Mouse (Mus musculus) adrenal gland, postnatal 25 days (tissue): ENCODE results near the gene Mrpl43. TPM values are rescaled to one million over a fixed set of nuclear protein-coding genes. Genes with fewer than 3 reads are reported as not detected.

Experiments
- DNase-seq: peaks from one replicate; pipeline ENCODE4 v3.0.0; 2021; ENCODE audit warnings: mixed read lengths
- total RNA-seq: library from RNA; stranded (reverse); gene quantifications from 2 replicates; pipeline ENCODE4 v1.2.3, GENCODE M21; 2021

Gene Mrpl43
- total RNA-seq, 1 experiment from 2014 or later, result 53.7 TPM

GRCm38 (mm10) chr19:44977148-44977547 is 29.1 kb downstream of the Mrpl43 start:
- DNase-seq, result no peak

- DNase-seq, result no peak
Observed at GRCm38 (mm10) chr19:44976636-44977035, 29.6 kb downstream of the Mrpl43 start.

- DNase-seq, result no peak
Observed at GRCm38 (mm10) chr19:44968329-44968728, 37.9 kb downstream of the Mrpl43 start.

- DNase-seq, result no peak
Observed at GRCm38 (mm10) chr19:44965978-44966377, 40.3 kb downstream of the Mrpl43 start.

- DNase-seq, result no peak
Observed at GRCm38 (mm10) chr19:44959633-44960032, 46.6 kb downstream of the Mrpl43 start.

Other genes with a start within 250 kb of the Mrpl43 start
- 23.8 and 30.8 TPM in 2 replicates for gene Slf2, start 75.3 kb downstream of the Mrpl43 start, total RNA-seq
- 7.0 and 8.1 TPM in 2 replicates for gene Sema4g, start 17.3 kb downstream of the Mrpl43 start, total RNA-seq
- gene Twnk, start 779 bp downstream of the Mrpl43 start, total RNA-seq, result 36.7 and 39.3 TPM in 2 replicates
- gene Lzts2, start 8.0 kb upstream of the Mrpl43 start, total RNA-seq, result 83.2 and 101 TPM in 2 replicates
- 0.52 TPM in 1 of 2 replicates, not detected in the other for gene Pdzd7, start 39.3 kb upstream of the Mrpl43 start, total RNA-seq
- 49.3 and 65.0 TPM in 2 replicates for gene Sfxn3, start 41.1 kb upstream of the Mrpl43 start, total RNA-seq
- 3.9 and 5.6 TPM in 2 replicates for gene Kazald1, start 68.8 kb upstream of the Mrpl43 start, total RNA-seq
- gene Tlx1, start 144.2 kb upstream of the Mrpl43 start, total RNA-seq, result not detected in 2 replicates
- not detected in 2 replicates for gene Lbx1, start 229.4 kb upstream of the Mrpl43 start, total RNA-seq